Mouse (Mus musculus) hindbrain, embryonic 14.5 days (tissue): Measurements from ENCODE around the gene Rab19. TPM values are rescaled to one million over a fixed set of nuclear protein-coding genes. Genes with fewer than 3 reads are reported as not detected.
A peak's percentile ranks its signal among the peaks of the same experiment; 100 is the strongest.

ENCODE experiments used
- ATAC-seq: fragments of 200-750 bp; cut with Nextera tagmentation; 2 replicates; pipeline ENCODE4 v1.8.0; 2017; ENCODE audit warnings: moderate number of reproducible peaks, mild to moderate bottlenecking, moderate TSS enrichment, moderate library complexity; ENCODE audit not compliant: low FRiP score
- DNase-seq: peaks from one replicate; pipeline ENCODE4 v3.0.0-alpha.2; 2015; ENCODE audit warnings: low spot score
- H3K27ac ChIP-seq: fragments of 300-500 bp; sonication (generic); 2 replicates; pipeline ENCODE4 v1.5.1; 2014; ENCODE audit warnings: mild to moderate bottlenecking, moderate library complexity
- H3K27me3 ChIP-seq: fragments of 300-500 bp; sonication (generic); 2 replicates; pipeline ENCODE4 v1.6.1; 2014; ENCODE audit warnings: mild to moderate bottlenecking, low read length, mixed read lengths; ENCODE audit not compliant: control insufficient read depth, insufficient read depth
- H3K36me3 ChIP-seq: fragments of 300-500 bp; sonication (generic); replicated peaks from 2 replicates; pipeline ENCODE4 v1.6.1; 2014; ENCODE audit not compliant: control insufficient read depth, insufficient read depth
- H3K4me1 ChIP-seq: fragments of 300-500 bp; sonication (generic); replicated peaks from 2 replicates; pipeline ENCODE4 v1.6.1; 2014; ENCODE audit warnings: antibody characterized with exemption, low read length, mixed read lengths; ENCODE audit not compliant: control insufficient read depth, insufficient read depth
- H3K4me2 ChIP-seq: fragments of 300-500 bp; sonication (generic); replicated peaks from 2 replicates; pipeline ENCODE4 v1.6.1; 2014; ENCODE audit warnings: mild to moderate bottlenecking, moderate library complexity
- H3K4me3 ChIP-seq: fragments of 300-500 bp; sonication (generic); replicated peaks from 2 replicates; pipeline ENCODE4 v1.5.1; 2014; ENCODE audit warnings: mild to moderate bottlenecking, low read length
- H3K9ac ChIP-seq: fragments of 300-500 bp; sonication (generic); 2 replicates; pipeline ENCODE4 v1.6.1; 2014
- H3K9me3 ChIP-seq: fragments of 300-500 bp; sonication (generic); 2 replicates; pipeline ENCODE4 v1.6.1; 2016; ENCODE audit warnings: low read length; ENCODE audit not compliant: control insufficient read depth
- WGBS: fragments of 180-500 bp; shearing (Covaris S2); extraction: QIAGEN DNeasy Blood & Tissue Kit; methylation state at CpG from one replicate; pipeline ENCODE4 v1.1.7; 2014; 5-methylcytosine and 5-hydroxymethylcytosine counted together
- polyA plus RNA-seq: library from polyadenylated mRNA; unstranded; fragments of >200 nt; fragmentation: Nextera tagmentation; extraction: Ambion mirVana; gene quantifications from 2 replicates; pipeline ENCODE4 v1.2.1, GENCODE M21; 2014

Gene Rab19
- polyA plus RNA-seq: 0.17 and 0.40 TPM in 2 replicates

DNA sequence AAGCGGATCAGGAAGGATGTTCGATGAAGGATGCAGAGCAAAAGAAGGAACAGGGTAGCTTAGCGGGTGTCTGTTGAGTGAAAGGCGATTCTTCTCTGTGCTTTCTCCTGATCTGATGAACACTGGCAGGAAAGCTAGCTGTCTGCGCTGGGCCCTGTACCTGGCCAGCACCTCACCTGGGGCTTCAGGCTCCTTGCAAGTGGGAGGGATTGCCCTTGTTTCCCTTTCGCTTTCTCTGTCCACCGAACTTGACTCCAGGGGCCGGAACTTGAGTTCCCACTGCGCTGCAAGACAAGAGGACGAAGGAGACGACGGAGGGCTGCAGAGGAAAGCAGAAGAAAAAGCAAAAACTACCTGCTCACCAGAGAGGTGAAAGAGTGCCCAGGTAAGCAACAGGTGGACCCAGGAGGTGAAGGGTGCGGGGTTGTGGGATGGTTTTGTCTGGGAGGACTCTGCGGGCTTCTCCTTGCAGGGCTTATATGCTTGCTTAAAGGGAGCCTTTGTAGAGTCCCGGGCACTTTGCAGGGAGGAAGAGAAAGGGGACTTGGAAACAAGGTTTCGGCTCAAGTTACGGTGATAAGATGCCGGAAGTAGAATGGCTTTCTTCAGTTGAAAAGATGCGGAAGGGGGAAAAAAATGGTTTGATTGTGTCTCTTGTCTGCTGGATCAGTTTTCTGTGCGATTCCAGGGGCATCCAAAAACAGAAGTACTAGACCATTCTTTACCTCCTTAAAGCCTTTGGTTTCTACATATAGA is at the start of gene Rab19:
Gene Rab19, plus strand, starts transcription at position 51 of the 756 bp plus-strand sequence.
- Histone ChIP-seq H3K9ac (no peak within 1 kb of the TSS), H3K27ac (no peak within 1 kb of the TSS), H3K9me3 (no peaks in the 10 kb centered on the region), H3K27me3 (0 out of 2 replicates have a peak, but pooled peaks cover 10% of the 10 kb centered on the region), H3K4me2 (peak within 1 kb of the TSS; percentile 31), H3K36me3 (no peaks in the 10 kb centered on the region), H3K4me3 (no peak within 1 kb of the TSS), H3K4me1 (peaks cover 9% of the 10 kb centered on the region; the same call in 1 of the 2 replicates)
- WGBS: 9% methylated on average over 20 of the region's 20 CpGs
- ATAC-seq: no peak
- DNase-seq: no peak

DNA sequence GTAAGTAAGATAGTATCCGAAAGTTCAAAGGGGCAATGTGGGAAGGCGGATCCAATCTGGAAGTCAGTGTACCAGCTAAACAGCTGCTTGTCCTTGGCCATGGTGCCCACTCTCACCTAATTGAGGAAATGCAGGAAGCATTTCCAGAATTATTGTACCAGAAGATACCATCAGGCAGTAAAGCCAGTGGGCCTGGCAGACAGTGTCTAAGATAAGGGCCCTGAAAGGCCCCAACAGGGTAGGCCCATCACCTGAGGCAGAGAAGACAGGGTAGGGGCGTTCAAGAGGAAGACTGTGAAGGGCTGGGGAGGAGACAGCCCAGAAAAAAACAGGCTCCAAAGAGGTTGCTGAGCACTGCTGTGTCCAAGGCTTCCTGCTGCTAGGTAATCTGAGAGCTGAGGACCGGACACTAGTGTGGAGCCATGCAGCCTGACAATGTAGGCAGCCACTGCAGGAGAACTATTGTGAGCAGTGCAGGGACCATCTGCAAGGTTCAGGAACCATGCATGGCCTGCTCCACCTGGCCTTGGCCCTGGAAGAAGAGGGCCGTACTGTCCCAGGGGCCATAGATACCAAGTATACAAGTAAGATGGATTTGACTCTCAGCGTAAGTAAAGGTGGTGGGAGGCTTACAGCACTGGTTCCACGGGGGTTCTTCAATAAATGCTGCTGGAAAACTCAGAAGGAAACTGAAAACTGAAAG is 48.8 kb upstream of the Rab19 start:
- no peak overlapping the region for H3K4me2 ChIP-seq
- H3K9ac ChIP-seq: no peak overlapping the region
- no peaks in the 10 kb centered on the region for H3K9me3 ChIP-seq
- WGBS: 84% methylated on average over 7 of the region's 7 CpGs
- H3K27me3 ChIP-seq: no peaks in the 10 kb centered on the region
- ATAC-seq (no peak), DNase-seq (no peak)
- H3K27ac ChIP-seq: no peak overlapping the region
- H3K4me1 ChIP-seq: no peaks in the 10 kb centered on the region
- peaks cover 35% of the 10 kb centered on the region for H3K36me3 ChIP-seq
- no peak overlapping the region for H3K4me3 ChIP-seq

DNA sequence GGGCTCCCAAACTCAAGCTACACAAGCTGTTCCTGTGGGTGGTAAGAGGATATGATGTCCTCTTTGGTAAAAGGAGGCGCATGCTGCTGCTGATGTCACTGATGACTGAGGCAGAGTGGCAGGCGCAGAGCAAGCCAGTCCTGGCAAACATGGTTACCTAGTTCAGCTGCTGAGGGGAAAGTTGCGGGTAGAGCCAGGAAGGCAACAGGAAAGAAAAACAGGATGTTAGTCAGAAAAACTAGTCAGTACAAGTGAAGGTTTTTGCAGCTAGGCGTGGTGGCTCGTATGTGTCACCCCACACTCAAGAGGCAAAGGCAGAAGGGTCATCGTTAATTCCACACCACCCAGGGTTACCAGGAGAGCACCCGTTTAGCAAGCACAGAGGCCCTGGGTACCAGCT is 46.8 kb upstream of the Rab19 start:
- DNase-seq: no peak
- Histone ChIP-seq H3K4me3 (no peak overlapping the region), H3K4me1 (no peaks in the 10 kb centered on the region), H3K9me3 (no peaks in the 10 kb centered on the region), H3K4me2 (no peak overlapping the region), H3K27ac (no peak overlapping the region), H3K9ac (no peak overlapping the region), H3K36me3 (peaks cover 51% of the 10 kb centered on the region), H3K27me3 (no peaks in the 10 kb centered on the region)
- WGBS: 88% methylated on average over 7 of the region's 7 CpGs
- ATAC-seq: no peak

DNA sequence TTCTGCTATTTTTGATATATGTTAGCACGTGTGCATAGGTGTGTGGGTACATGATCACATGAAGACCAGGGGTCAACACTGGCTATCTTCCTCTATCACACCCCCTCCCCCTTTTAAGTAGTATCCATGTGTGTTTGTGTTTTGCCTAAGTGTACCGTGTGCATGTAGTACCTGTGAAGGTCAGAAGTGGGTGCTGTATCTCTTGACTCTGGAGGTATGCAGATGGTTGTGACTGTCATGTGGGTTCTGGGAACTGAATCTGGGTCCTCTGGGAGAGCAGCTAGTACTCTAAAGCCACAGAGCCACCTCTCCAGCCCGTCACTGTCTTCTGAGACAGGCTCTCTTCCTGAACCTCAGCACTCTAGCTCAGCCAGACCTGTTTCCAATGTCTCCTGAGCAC is 46.1 kb upstream of the Rab19 start:
- no peaks in the 10 kb centered on the region for H3K4me1 ChIP-seq
- ATAC-seq (no peak), DNase-seq (no peak)
- no peak overlapping the region for H3K27ac ChIP-seq
- H3K4me2 ChIP-seq: no peak overlapping the region
- no peaks in the 10 kb centered on the region for H3K9me3 ChIP-seq
- peaks cover 51% of the 10 kb centered on the region for H3K36me3 ChIP-seq
- no peak overlapping the region for H3K4me3 ChIP-seq
- 96% methylated on average over 3 of the region's 3 CpGs for WGBS
- H3K27me3 ChIP-seq: no peaks in the 10 kb centered on the region
- H3K9ac ChIP-seq: no peak overlapping the region

DNA sequence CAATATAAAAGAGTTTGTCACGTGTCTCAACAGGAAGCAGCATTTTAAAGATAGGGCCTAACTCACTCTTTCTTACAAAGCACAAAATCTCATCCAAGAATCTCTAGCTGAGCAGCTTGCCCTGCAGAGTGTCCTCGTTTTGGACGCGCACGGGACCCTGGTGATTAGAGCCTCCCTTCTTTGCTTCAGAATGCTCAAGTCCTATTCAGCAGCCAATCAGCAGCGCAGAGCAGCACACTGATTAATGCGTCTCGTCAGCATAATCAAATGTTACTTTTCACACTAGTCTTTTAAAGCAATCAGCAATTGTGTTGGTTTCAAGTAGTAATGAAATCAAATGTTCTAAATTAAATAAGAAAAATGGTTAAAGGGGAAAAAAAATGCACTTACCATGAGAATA is 42.6 kb upstream of the Rab19 start:
- H3K27ac ChIP-seq: no peak overlapping the region
- DNase-seq (no peak), ATAC-seq (no peak)
- WGBS: 85% methylated on average over 8 of the region's 8 CpGs
- peaks cover 68% of the 10 kb centered on the region for H3K36me3 ChIP-seq
- H3K4me1 ChIP-seq: no peaks in the 10 kb centered on the region
- H3K4me2 ChIP-seq: no peak overlapping the region
- no peaks in the 10 kb centered on the region for H3K9me3 ChIP-seq
- H3K4me3 ChIP-seq: no peak overlapping the region
- H3K27me3 ChIP-seq: no peaks in the 10 kb centered on the region
- H3K9ac ChIP-seq: no peak overlapping the region

DNA sequence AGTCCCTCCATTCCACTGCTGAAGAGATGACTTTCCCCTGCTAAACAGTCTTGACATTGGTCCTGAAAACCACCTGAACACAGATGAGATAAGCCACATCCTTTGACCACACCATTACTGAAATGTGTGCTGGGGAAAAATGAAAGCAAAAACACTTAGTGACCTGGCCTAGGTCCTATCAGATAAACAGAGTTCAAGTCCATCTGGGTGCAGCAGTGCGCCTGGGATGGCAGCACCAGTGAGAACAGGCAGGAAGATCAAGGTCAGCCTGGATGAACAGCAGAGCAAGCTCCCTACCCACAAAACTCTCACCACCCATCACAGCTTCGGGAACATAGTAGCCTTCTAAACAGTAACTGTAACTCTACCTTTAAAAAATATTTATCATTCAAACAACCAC is 39.2 kb upstream of the Rab19 start:
- 94% methylated on average over 2 of the region's 2 CpGs for WGBS
- H3K36me3 ChIP-seq: peaks cover 73% of the 10 kb centered on the region
- no peak overlapping the region for H3K27ac ChIP-seq
- H3K4me2 ChIP-seq: no peak overlapping the region
- H3K4me3 ChIP-seq: no peak overlapping the region
- no peaks in the 10 kb centered on the region for H3K9me3 ChIP-seq
- no peak for ATAC-seq
- no peaks in the 10 kb centered on the region for H3K27me3 ChIP-seq
- DNase-seq: no peak
- peaks cover 11% of the 10 kb centered on the region for H3K4me1 ChIP-seq
- H3K9ac ChIP-seq: no peak overlapping the region

DNA sequence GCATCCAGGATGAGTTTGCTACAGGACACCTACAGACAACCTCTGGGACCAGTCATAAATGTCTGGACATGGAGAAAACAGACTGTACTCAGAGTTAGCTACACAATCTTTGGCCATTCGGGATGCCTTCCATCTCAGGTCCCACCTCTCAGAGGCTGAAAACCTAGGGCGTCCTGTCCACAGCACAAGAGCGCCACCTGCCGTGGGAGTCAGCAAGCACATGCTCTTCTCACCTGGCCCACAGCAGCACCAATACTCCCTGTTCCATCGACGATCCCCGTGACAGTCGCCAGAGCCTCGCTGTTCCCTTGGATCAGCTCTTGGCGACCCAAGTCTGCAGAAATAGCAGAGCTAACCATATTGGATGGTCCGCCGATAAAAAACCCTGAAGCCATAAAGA is 37.0 kb upstream of the Rab19 start:
- ATAC-seq: peak; percentile 83
- no peaks in the 10 kb centered on the region for H3K27me3 ChIP-seq
- 24% methylated on average over 12 of the region's 12 CpGs for WGBS

DNA sequence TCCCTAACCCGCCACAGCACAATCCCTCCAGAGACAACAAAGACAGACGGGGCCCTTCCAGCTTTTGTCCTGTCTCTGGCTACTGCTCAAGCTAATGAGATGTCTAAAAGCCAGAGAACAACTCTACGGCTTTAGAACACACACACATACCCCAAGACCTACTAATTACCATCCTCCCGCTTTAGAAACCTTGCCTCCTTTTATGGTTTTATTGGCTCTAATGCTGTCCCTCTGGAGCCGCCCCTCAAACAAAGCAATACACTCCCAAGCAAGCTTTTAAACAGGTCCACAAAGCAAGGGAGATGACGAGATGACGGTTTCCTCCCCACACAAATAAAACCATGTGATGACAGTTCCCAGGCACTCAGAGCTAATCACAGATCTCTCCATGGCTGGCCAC is 35.5 kb upstream of the Rab19 start:
- Histone ChIP-seq H3K9ac (no peak overlapping the region), H3K4me2 (no peak overlapping the region), H3K27me3 (no peaks in the 10 kb centered on the region), H3K4me3 (no peak overlapping the region), H3K27ac (peak overlapping the region; percentile 20; the same call in 1 of the 2 replicates), H3K4me1 (peaks cover 16% of the 10 kb centered on the region), H3K9me3 (no peaks in the 10 kb centered on the region), H3K36me3 (peaks cover 67% of the 10 kb centered on the region)
- DNase-seq: no peak
- ATAC-seq: no peak
- 21% methylated on average over 7 of the region's 7 CpGs for WGBS

More for the DNA sequence above, 37.0 kb upstream of the Rab19 start:
- peaks cover 16% of the 10 kb centered on the region for H3K4me1 ChIP-seq
- DNase-seq: peak; percentile 85
- H3K4me2 ChIP-seq: no peak overlapping the region
- H3K4me3 ChIP-seq: no peak overlapping the region
- H3K27ac ChIP-seq: no peak overlapping the region
- no peak overlapping the region for H3K9ac ChIP-seq
- H3K9me3 ChIP-seq: no peaks in the 10 kb centered on the region
- peaks cover 56% of the 10 kb centered on the region for H3K36me3 ChIP-seq

DNA sequence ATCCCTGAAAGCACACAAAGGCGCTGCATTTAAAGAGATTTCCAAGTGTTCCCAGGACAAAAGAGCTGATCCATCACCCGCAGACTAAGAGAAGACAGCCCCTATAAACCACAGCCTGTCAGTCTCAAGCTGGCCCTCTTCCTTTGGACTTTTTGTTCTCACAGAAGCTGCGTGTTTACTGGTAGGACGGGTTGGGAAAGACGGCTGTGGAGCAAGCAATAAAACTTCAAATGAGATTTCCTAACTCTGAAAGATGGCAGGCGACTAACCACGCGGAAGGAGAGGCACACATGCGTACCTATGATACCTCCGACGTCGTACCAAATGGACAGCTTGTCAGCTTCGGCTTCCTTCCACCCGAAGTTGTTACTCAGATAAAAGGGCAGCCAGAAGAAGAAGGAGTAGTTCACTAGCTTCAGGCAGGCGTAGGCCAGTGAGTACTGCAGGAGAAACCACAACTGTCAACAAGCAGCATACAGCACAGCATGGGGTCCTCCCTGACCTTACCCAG is 33.9 kb upstream of the Rab19 start:
- H3K36me3 ChIP-seq: peaks cover 72% of the 10 kb centered on the region
- WGBS: 14% methylated on average over 15 of the region's 15 CpGs
- no peak overlapping the region; the same call in 1 of the 2 replicates for H3K9ac ChIP-seq

More for the DNA sequence above, 33.9 kb upstream of the Rab19 start:
- Histone ChIP-seq H3K27ac (0 out of 2 replicates have a peak overlapping the region, but pooled peaks have one; percentile 64), H3K27me3 (no peaks in the 10 kb centered on the region), H3K4me2 (no peak overlapping the region), H3K4me3 (no peak overlapping the region), H3K4me1 (peaks cover 16% of the 10 kb centered on the region), H3K9me3 (no peaks in the 10 kb centered on the region)
- ATAC-seq (no peak), DNase-seq (no peak)
